Mouse (Mus musculus): Measurements from ENCODE around the gene Hpf1. TPM values are rescaled to one million over a fixed set of nuclear protein-coding genes. Genes with fewer than 3 reads are reported as not detected.

Gene Hpf1
- polyA plus RNA-seq, 1 experiment = 47.1 TPM

DNA sequence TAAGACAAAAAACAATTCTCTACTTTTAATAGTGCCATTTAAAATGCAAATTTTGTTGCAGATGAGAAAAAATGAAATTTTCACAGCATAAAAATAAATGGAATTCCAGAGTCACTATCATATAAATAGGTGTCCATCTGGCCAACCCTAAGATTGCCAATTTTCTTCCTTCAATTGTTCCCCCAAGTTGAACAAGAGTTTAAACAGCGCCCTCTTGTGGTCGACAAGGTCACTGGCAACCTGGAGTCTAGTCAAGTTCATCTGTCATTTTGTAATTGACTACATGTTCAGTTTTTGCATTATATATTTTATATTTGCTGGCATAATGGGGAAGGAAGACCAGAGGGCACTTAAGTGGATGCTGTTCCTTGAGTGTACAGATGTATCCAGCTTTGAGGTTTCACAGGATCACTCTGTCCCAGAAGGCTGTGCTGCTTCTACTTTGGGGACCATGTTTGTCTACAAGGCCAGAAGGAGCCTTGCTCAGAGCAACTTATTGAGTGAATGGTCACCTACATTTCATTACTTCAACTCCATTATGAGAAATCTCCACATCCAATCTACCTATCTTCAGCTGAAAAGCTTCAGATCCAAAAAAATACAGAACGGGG is 24.6 kb upstream of the Hpf1 start:
- Histone ChIP-seq H3K4me3 (ENCODE audit: insufficient read depth, low read length) (no peak overlapping the region), H3K27ac (ENCODE audit: insufficient read depth, low read length) (no peak overlapping the region), H3K4me1 (ENCODE audit: control insufficient read depth, insufficient read depth, low read length) (peaks cover 2% of the 10 kb centered on the region; the same call in 1 of the 2 replicates)
- TF ChIP-seq POLR2A (IDR thresholded peaks at IDR 0.05; ENCODE audit: low read depth, low read length) (no peak), CTCF (IDR thresholded peaks at IDR 0.05; ENCODE audit: borderline replicate concordance, insufficient read depth, low read length) (no peak)

DNA sequence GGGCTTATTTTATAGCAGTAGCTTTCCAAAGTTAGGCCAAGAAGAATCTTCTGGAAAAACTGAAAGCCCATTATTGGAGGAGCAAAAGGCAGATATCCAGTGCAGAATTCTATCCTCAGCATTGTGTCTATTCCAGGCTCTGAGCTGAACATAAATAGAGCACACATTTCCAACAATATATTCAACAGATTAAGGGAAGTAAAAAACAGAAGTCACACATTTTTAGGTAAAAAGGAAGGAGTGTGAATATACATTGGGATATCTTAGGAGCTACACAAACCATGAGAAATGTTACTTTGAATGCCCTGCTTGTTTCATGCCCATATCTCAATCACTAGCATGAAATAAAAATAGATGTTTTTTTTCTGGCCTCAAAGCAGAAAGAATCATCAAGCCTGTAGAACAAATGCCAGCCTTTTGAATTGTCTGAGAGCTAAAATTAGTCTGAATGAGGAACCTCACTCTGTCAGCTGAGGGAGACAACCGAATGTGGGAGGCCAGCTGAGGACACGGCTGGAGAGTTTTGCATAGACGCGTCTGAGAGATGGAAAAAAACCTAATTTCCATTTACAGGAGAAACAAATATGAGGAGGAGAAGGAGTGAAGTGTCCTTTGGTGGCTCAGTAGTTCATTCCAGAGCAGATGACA is 22.6 kb upstream of the Hpf1 start:
- TF ChIP-seq POLR2A (IDR thresholded peaks at IDR 0.05; ENCODE audit: low read depth, low read length) = no peak
- TF ChIP-seq CTCF (IDR thresholded peaks at IDR 0.05; ENCODE audit: borderline replicate concordance, insufficient read depth, low read length) = no peak

DNA sequence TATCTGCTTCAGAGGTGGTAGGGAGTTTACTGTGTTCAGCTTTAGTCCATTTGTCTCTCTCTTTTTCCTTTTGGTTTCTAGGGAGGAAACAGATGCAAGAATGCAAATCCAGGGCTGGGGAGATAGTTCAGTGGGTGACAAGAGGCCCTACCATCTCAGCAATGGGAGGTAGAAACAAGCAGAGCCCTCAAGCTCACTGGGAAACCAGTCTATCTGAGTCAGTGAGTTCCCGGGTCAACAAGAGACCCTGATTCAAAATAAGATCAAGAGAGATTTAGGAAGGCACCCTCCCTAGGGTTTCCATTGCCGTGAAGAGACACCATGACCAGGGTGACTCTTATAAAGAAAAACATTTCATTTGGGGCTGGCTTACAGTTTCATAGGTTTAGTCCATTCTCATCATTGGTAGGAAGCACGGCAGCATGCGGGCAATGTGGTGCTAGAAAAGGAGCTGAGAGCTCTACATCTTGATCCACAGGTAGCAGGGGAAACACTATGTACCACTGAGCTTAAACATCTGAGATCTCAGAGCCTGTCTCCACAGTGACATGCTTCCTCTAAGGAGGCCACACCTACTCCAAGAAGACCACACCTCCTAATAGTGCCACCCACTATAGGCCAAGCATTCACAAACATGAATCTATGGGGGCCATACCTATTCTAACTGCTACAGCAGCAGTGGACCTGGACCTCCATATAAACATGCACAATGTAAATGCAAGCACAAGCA is 21.8 kb upstream of the Hpf1 start:
- TF ChIP-seq POLR2A (IDR thresholded peaks at IDR 0.05; ENCODE audit: low read depth, low read length) (no peak), CTCF (IDR thresholded peaks at IDR 0.05; ENCODE audit: borderline replicate concordance, insufficient read depth, low read length) (no peak)
- no peak overlapping the region for H3K27ac ChIP-seq (ENCODE audit: insufficient read depth, low read length)
- H3K4me1 ChIP-seq (ENCODE audit: control insufficient read depth, insufficient read depth, low read length) = peaks cover 2% of the 10 kb centered on the region; the same call in 1 of the 2 replicates
- no peak overlapping the region for H3K4me3 ChIP-seq (ENCODE audit: insufficient read depth, low read length)

More for the DNA sequence above, 22.6 kb upstream of the Hpf1 start:
- no peak overlapping the region for H3K27ac ChIP-seq (ENCODE audit: insufficient read depth, low read length)
- no peak overlapping the region for H3K4me3 ChIP-seq (ENCODE audit: insufficient read depth, low read length)
- peaks cover 2% of the 10 kb centered on the region; the same call in 1 of the 2 replicates for H3K4me1 ChIP-seq (ENCODE audit: control insufficient read depth, insufficient read depth, low read length)

DNA sequence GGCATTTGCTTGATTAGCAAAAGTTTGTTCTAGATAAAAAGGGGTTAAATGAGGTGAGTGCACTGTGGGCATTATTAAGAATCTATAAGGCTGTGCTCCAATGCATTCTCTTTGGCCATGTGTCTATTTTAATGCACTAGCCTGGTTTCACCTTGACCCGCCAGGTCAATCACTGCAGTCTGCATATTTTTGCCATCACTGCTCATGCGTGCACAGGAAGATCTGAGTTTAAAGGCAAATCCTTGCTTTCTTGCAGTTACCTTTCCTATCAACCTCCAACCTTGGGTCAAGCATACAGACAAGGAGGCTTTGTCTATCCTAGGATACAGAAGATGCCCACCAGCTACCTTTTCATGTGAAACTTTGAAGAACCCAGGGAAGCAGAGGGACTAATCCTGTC is 20.5 kb upstream of the Hpf1 start:
- Histone ChIP-seq H3K27ac (ENCODE audit: insufficient read depth, low read length) (no peak overlapping the region), H3K4me1 (ENCODE audit: control insufficient read depth, insufficient read depth, low read length) (peaks cover 2% of the 10 kb centered on the region), H3K4me3 (ENCODE audit: insufficient read depth, low read length) (no peak overlapping the region)
- TF ChIP-seq CTCF (IDR thresholded peaks at IDR 0.05; ENCODE audit: borderline replicate concordance, insufficient read depth, low read length) (no peak), POLR2A (IDR thresholded peaks at IDR 0.05; ENCODE audit: low read depth, low read length) (no peak)

DNA sequence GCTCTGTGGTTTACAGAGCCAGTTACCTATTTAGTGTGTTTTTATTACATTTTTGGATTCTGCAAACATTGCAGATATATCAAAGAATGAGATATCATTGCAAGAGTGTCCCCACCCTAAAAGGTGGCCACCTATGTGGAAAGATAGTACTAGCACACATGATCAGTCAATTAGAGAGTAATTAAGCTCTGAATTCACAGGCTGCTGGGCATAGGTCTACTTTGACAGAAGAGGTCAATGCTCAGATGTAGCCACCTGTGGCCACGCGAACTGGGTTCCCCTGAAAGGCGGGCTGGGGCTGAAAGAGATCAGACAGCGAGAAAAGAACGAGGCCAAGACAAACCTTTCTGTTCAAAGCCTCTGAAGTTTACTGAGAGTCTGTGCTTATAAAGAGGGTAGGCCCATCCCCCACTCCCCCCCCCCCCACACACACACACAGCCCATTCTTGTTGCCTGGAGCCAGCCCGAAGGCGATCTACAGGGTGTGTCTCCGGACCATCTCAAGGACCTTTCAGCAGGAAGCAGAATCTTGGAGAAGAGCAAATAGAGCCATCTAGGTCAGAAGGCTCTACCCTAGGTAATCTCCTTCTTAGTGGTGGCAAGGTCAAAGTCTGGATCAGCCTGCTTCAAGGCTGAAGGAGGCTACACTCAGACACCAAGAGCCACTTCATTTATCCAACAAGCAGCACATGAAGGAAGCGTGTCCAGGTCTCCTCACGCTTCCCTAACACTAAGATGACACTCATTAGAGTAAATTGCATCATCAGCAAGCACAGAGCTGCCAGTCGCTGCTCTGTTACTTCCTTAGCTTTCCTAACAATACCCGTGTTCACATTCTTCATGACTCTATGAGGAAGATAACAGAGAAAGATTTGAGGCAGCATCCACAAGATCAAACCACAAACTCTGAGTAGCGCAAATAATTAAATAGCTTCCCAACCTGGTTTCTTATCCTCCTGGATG is 19.7 kb upstream of the Hpf1 start:
- TF ChIP-seq CTCF (IDR thresholded peaks at IDR 0.05; ENCODE audit: borderline replicate concordance, insufficient read depth, low read length) (no peak), POLR2A (IDR thresholded peaks at IDR 0.05; ENCODE audit: low read depth, low read length) (no peak)
- Histone ChIP-seq H3K4me3 (ENCODE audit: insufficient read depth, low read length) (no peak overlapping the region), H3K27ac (ENCODE audit: insufficient read depth, low read length) (no peak overlapping the region), H3K4me1 (ENCODE audit: control insufficient read depth, insufficient read depth, low read length) (peaks cover 2% of the 10 kb centered on the region)

DNA sequence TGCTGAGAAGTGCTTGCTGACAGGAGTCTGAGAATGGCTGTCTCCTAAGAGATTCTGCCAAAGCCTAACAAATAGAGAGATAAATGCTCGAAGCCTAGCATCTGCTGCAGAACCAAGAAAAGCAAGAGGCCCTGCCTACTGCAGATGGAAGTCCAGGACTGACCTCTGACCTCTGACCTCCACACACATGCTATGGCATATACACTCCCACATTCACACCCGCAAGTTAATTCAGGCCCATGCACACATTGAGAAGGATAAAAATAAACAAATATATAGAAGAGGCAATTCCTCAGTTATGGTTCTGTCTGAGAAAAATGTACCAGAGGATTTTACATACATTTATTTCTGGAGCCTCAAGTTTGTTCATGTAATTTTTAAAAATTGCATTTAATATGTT is 11.6 kb upstream of the Hpf1 start:
- TF ChIP-seq POLR2A (IDR thresholded peaks at IDR 0.05; ENCODE audit: low read depth, low read length) (no peak), CTCF (IDR thresholded peaks at IDR 0.05; ENCODE audit: borderline replicate concordance, insufficient read depth, low read length) (no peak)
- no peak overlapping the region for H3K27ac ChIP-seq (ENCODE audit: insufficient read depth, low read length)

DNA sequence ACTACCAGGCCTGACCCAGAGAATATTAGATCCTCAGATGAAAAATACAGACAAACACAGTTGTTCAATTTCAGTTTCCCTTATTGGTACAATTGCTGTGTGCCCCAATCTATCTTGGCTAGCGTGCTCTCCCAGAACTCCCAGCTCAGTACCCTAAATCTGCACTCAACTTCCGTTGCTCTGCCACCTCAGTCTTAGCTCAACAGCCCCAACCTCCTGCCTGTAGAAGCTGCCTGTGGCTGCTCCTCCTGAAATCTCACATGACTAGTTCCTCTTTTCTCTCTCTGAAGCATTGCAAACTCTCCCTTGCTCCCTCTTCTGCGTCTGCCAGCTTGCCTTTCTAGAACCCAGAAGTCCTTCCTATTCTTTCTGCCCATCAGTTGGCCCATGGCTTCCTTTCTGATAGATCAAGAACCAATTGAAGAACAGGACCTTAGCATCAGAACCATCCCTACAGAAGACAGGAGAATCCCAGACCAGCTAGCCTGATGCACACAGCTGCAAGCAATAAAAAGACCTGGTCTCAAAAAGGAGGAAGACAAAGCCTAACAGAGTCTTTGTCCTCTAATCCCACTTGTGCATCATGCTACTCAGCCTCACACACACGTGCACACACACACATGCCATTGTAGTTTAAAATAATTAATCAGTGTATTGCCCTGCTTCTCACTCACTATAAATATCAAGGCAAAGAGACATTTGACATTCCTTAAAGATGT is 6.6 kb upstream of the Hpf1 start:
- Histone ChIP-seq H3K4me3 (ENCODE audit: insufficient read depth, low read length) (no peak overlapping the region), H3K4me1 (ENCODE audit: control insufficient read depth, insufficient read depth, low read length) (no peaks in the 10 kb centered on the region), H3K27ac (ENCODE audit: insufficient read depth, low read length) (no peak overlapping the region)
- TF ChIP-seq CTCF (IDR thresholded peaks at IDR 0.05; ENCODE audit: borderline replicate concordance, insufficient read depth, low read length) = no peak
- no peak for TF ChIP-seq POLR2A (IDR thresholded peaks at IDR 0.05; ENCODE audit: low read depth, low read length)

More for the DNA sequence above, 11.6 kb upstream of the Hpf1 start:
- no peak overlapping the region for H3K4me3 ChIP-seq (ENCODE audit: insufficient read depth, low read length)
- no peaks in the 10 kb centered on the region; the same call in 1 of the 2 replicates for H3K4me1 ChIP-seq (ENCODE audit: control insufficient read depth, insufficient read depth, low read length)

DNA sequence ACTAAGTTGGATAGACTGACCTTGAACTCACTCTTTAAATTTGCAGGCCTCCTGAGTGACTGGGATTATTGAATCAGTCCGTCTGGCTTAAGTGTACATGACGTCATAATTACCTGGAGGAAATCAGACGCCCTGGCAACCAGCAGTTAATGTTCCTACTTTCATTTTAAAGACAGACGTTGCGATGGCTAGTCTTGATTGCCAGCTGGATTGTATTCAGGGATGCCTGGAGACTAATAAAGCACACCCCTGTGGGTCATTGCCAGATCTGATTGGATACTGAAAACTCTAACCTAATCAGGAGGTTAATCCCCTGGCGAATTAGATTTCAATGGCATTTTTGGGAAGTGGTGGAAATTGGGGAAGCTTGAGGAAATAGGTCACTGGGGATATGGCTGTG is 3.5 kb upstream of the Hpf1 start:
- no peak overlapping the region for H3K4me3 ChIP-seq (ENCODE audit: insufficient read depth, low read length)
- H3K4me1 ChIP-seq (ENCODE audit: control insufficient read depth, insufficient read depth, low read length) = no peaks in the 10 kb centered on the region
- no peak for TF ChIP-seq POLR2A (IDR thresholded peaks at IDR 0.05; ENCODE audit: low read depth, low read length)
- TF ChIP-seq CTCF (IDR thresholded peaks at IDR 0.05; ENCODE audit: borderline replicate concordance, insufficient read depth, low read length) = no peak
- H3K27ac ChIP-seq (ENCODE audit: insufficient read depth, low read length) = no peak overlapping the region

All from embryonic fibroblast, embryonic 13.5 days (primary cell).